Mouse (Mus musculus): Measurements from ENCODE around the gene Mapk10. TPM values are rescaled to one million over a fixed set of nuclear protein-coding genes. Genes with fewer than 3 reads are reported as not detected.

Mapk10 gene
- polyA plus RNA-seq, 1 experiment from 2014 or later, result 1.8 TPM

DNA sequence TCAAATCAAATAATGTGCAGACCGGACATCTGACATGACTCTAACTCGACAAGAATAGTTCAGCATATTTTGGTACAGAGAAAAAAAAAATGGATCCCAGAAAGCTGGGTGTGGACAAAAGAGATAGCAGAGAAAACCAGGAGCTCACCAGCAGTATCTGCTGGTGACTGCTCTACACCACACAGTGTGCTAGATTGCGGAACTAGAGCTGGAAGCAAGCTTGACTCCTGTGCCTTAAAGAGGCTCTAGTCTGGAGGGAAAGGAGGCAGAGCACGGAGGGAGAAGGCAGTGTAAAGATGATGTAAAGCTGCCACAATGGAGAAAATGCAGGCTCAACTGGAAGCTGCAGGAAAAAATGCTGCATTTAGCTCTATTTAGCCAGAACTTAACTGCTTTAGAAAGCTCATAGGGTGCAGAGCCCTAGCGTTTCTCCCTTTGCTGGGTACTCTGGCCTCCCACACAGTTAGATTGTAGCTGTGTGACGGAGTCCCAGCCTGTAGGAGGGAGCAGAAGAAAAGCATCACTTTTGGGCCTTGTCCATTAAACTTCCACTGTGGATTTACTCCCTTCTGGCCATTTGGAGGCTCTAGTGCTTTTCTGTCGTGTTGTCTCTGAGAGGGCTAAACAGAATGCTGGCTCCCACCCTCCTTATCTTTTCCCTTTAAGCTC, 188.5 kb downstream of the Mapk10 start:
- no peak for ATAC-seq (replicated peaks; ENCODE audit: low FRiP score)
- Histone ChIP-seq H3K9ac (no peak overlapping the region), H3K27ac (no peak overlapping the region), H3K4me2 (no peak overlapping the region), H3K4me1 (no peaks in the 10 kb centered on the region), H3K9me3 (replicated peaks) (no peaks in the 10 kb centered on the region), H3K27me3 (no peaks in the 10 kb centered on the region), H3K4me3 (replicated peaks) (no peak overlapping the region), H3K36me3 (no peaks in the 10 kb centered on the region)
- 52% methylated on average over 7 of the region's 7 CpGs for WGBS

DNA sequence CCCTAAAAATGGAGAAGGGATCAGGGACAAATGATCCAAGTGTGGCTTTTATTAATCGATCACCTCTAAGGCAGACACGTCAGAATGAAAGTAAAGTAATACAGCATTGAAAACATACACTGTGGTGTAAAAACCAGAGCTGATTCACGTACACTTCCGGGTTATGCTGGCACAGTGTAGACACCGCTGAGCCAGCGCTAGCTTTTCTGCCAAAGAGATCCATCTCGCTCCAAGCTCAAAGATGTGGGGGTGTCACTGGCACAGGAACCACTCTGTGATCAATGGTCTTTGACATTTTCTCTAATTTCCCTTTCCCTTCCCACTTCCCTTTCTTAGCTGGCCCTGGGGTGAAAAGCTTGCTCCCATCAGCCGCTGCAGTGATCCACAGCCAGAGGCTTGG, 189.7 kb downstream of the Mapk10 start:
- Histone ChIP-seq H3K9ac (no peak overlapping the region), H3K9me3 (replicated peaks) (no peaks in the 10 kb centered on the region), H3K36me3 (no peaks in the 10 kb centered on the region), H3K4me3 (replicated peaks) (no peak overlapping the region), H3K27me3 (no peaks in the 10 kb centered on the region), H3K27ac (no peak overlapping the region), H3K4me1 (no peaks in the 10 kb centered on the region), H3K4me2 (no peak overlapping the region)
- no peak for ATAC-seq (replicated peaks; ENCODE audit: low FRiP score)
- WGBS, result 70% methylated on average over 8 of the region's 8 CpGs

DNA sequence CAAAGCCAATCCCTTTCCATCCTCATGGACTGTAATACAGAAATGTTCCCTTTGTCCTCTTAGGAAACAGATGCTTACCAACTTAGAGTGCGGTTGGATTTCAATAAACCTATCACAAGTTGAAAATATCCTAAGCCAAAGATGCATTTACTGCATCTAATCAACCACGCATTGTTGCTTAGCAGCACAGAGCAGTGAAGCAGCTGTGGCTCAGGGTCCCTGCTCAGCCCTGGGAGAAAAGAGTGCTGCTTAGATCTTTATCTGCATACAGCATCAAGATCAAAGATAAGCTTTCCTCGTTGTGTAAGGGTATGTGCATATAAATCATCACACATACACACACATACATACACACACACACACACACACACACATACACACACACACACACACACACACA, 190.2 kb downstream of the Mapk10 start:
- Histone ChIP-seq H3K4me2 (no peak overlapping the region), H3K9ac (no peak overlapping the region), H3K27me3 (no peaks in the 10 kb centered on the region), H3K27ac (no peak overlapping the region), H3K4me3 (replicated peaks) (no peak overlapping the region), H3K9me3 (replicated peaks) (no peaks in the 10 kb centered on the region), H3K36me3 (no peaks in the 10 kb centered on the region), H3K4me1 (no peaks in the 10 kb centered on the region)
- 48% methylated on average over 3 of the region's 3 CpGs for WGBS
- no peak for ATAC-seq (replicated peaks; ENCODE audit: low FRiP score)

DNA sequence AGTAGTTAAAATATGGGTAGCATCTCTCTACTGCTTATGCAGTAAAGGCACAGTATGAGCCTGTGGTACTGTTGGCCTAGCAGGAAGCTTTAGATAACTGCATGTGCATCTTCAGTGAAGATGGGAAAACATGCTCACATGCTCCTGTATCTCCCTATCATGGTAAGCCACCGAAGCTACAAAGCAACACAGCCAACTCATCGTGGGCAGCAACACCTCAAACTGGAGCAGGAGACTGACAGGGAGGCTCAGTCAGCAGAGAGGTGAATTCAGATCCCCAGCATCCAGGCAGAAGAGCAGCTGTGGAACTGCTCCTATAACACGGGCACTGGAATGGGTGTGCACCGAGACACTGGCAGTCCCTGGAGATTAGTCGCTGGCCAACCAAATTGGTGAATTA, 191.0 kb downstream of the Mapk10 start:
- Histone ChIP-seq H3K4me2 (no peak overlapping the region), H3K27me3 (no peaks in the 10 kb centered on the region), H3K9me3 (replicated peaks) (no peaks in the 10 kb centered on the region), H3K4me1 (no peaks in the 10 kb centered on the region), H3K9ac (no peak overlapping the region), H3K27ac (no peak overlapping the region), H3K4me3 (replicated peaks) (no peak overlapping the region), H3K36me3 (no peaks in the 10 kb centered on the region)
- no peak for ATAC-seq (replicated peaks; ENCODE audit: low FRiP score)
- WGBS, result 86% methylated on average over 5 of the region's 5 CpGs

DNA sequence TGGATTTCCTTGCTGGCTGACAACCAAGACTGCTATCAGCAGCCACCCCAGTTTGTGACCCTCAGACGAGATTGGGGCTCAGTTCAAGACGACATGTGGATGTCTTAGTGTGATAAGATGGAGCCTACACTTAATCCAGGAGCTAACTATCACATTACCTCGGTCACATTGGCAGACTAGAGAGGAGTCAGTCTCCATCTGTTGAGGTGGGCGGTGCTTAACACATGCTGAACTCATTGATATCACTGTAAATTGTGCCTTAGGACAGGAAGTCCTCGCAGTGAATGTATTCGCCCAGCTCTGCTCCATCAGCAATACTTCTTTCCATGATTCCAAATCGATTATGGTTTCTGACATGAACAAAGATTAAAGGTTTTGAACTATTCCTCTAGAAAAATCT, 193.5 kb downstream of the Mapk10 start:
- H3K27me3 ChIP-seq, result no peaks in the 10 kb centered on the region
- H3K4me3 ChIP-seq (replicated peaks), result no peak overlapping the region
- H3K36me3 ChIP-seq, result no peaks in the 10 kb centered on the region
- H3K27ac ChIP-seq, result no peak overlapping the region
- 76% methylated on average over 7 of the region's 7 CpGs for WGBS
- ATAC-seq (replicated peaks; ENCODE audit: low FRiP score), result no peak
- no peak overlapping the region for H3K4me2 ChIP-seq
- H3K9ac ChIP-seq, result no peak overlapping the region
- no peaks in the 10 kb centered on the region for H3K4me1 ChIP-seq
- H3K9me3 ChIP-seq (replicated peaks), result no peaks in the 10 kb centered on the region

DNA sequence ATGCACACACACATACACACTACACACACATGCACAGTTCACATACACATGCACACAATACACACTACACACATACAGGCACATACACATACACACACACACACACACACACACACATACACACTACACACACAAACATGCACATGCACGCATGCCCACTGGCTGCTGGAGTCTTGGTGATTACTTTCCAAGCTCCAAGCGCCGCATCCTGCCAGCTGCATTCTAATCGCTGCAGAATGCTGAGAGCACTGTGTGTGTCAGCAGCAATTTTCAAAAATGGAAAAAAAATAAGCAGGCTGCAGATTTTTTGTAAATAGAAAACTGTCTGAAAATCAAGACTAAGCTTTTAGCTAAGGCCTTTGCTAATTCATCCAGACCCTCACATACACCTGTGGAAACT, 196.8 kb downstream of the Mapk10 start:
- WGBS, result 95% methylated on average over 4 of the region's 4 CpGs
- no peak for ATAC-seq (replicated peaks; ENCODE audit: low FRiP score)
- Histone ChIP-seq H3K36me3 (no peaks in the 10 kb centered on the region), H3K27me3 (no peaks in the 10 kb centered on the region), H3K9me3 (replicated peaks) (no peaks in the 10 kb centered on the region), H3K4me1 (no peaks in the 10 kb centered on the region), H3K27ac (no peak overlapping the region), H3K4me3 (replicated peaks) (no peak overlapping the region), H3K9ac (no peak overlapping the region), H3K4me2 (no peak overlapping the region)

DNA sequence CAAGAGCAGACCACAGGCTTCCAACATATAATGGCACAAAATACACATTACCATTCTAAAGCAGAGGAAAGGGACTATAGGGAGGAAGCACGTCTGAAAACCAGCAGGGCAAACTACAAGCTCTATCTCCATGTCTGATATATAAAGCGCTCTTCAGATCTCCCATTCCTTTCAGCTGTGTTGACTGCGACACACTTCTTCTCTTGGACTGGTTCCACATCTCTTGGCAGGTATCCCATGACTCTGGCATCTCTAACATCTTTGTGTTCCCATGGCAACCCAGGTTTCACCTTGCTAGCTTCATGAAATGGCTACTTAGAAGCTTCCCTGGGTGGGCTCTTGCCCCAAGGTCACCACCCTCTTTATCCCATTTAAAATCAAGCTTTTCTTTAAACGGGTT, 202.2 kb downstream of the Mapk10 start:
- Histone ChIP-seq H3K9ac (no peak overlapping the region), H3K4me1 (no peaks in the 10 kb centered on the region), H3K4me3 (replicated peaks) (no peak overlapping the region), H3K36me3 (no peaks in the 10 kb centered on the region), H3K27ac (no peak overlapping the region), H3K4me2 (no peak overlapping the region), H3K9me3 (replicated peaks) (no peaks in the 10 kb centered on the region), H3K27me3 (no peaks in the 10 kb centered on the region)
- ATAC-seq (replicated peaks; ENCODE audit: low FRiP score), result no peak
- 88% methylated on average over 4 of the region's 4 CpGs for WGBS

DNA sequence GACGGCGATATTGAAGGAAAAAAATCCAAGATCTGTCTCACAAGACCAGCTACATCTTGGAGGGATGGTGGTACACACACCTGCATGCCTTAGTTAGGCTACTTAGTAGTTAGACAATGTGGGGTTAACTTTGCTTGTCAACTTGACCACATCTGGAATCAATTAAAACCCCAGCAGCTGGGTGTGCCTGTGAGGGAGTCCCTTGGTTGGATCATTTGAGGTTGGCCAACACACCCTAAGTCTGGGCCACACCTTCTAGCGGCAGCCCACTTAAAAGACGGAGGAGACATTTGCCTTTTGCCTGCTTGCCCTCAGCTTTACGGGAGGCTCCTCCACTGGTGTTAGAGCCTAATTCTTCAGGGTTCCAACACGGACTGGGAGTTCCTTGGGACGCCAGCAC, 209.0 kb downstream of the Mapk10 start:
- Histone ChIP-seq H3K4me1 (no peaks in the 10 kb centered on the region), H3K4me3 (replicated peaks) (no peak overlapping the region), H3K36me3 (no peaks in the 10 kb centered on the region), H3K27me3 (no peaks in the 10 kb centered on the region), H3K27ac (no peak overlapping the region), H3K9me3 (replicated peaks) (no peaks in the 10 kb centered on the region), H3K4me2 (no peak overlapping the region), H3K9ac (no peak overlapping the region)
- no peak for ATAC-seq (replicated peaks; ENCODE audit: low FRiP score)
- WGBS, result 57% methylated on average over 7 of the region's 7 CpGs

DNA sequence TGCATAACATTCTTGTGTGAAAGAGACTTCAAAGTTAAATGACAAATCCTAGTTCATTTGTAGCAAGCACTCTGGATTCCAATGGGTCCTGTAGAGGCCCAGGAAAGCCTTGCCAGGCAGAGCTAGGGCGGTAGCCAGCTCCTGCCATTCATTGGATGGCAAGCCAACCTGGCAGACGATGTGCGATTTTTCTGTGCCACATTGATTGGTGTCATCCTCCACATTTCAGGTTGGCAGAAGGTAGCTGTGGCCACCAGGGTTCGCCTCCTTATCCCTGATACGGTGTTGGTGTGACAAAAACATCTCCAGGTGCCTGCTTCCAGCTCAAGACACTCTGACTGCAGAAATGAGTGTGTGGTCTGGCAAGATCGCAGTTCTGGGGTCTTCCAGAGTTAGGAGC, 210.6 kb downstream of the Mapk10 start:
- Histone ChIP-seq H3K4me1 (no peaks in the 10 kb centered on the region), H3K4me2 (no peak overlapping the region), H3K4me3 (replicated peaks) (no peak overlapping the region), H3K27me3 (no peaks in the 10 kb centered on the region), H3K27ac (no peak overlapping the region), H3K36me3 (no peaks in the 10 kb centered on the region), H3K9ac (no peak overlapping the region), H3K9me3 (replicated peaks) (no peaks in the 10 kb centered on the region)
- 94% methylated on average over 6 of the region's 6 CpGs for WGBS
- no peak for ATAC-seq (replicated peaks; ENCODE audit: low FRiP score)

DNA sequence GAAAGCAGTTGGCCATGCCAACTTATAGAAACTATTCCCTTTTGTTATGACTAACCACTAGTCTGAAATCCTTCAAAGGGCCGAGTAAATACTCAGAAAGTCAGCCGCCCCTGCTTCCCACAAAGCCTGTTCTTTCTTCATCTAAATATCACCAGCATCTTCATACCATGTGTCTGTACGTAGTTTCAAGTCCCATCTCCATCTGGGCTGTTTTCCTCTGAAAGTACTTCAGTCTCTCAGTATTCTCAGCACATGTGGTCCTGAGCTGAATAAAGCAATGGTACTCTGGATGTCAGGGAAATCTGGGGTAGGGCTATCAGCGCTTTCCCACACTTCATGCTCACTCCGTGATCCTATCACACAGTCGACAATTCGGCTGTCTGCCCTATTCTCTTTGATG, 212.6 kb downstream of the Mapk10 start:
- H3K27me3 ChIP-seq, result no peaks in the 10 kb centered on the region
- H3K9me3 ChIP-seq (replicated peaks), result no peaks in the 10 kb centered on the region
- no peak for ATAC-seq (replicated peaks; ENCODE audit: low FRiP score)
- H3K9ac ChIP-seq, result no peak overlapping the region
- H3K4me3 ChIP-seq (replicated peaks), result no peak overlapping the region
- no peaks in the 10 kb centered on the region for H3K4me1 ChIP-seq
- no peak overlapping the region for H3K4me2 ChIP-seq
- no peaks in the 10 kb centered on the region for H3K36me3 ChIP-seq
- H3K27ac ChIP-seq, result no peak overlapping the region
- 88% methylated on average over 7 of the region's 7 CpGs for WGBS

DNA sequence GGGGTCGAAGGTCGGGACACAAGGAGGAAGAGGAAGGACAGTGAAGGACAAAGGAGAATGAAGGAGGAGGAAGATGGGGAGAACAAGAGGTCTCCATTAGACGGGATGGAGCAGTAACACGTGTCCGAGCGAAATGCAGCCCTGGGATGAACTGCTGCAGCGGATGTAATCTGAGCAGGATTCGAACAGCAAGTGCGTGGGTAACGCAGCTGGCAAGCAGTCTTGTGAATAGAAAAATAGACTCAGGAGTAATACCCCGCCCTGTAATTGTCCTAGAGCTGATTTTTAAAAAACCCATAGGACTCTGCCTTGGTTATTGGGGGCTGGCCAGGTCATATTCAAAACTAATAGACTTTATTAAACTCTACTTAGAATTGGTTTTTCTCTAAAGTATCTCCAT, 213.2 kb downstream of the Mapk10 start:
- 86% methylated on average over 11 of the region's 11 CpGs for WGBS
- H3K4me2 ChIP-seq, result no peak overlapping the region
- no peaks in the 10 kb centered on the region for H3K9me3 ChIP-seq (replicated peaks)

DNA sequence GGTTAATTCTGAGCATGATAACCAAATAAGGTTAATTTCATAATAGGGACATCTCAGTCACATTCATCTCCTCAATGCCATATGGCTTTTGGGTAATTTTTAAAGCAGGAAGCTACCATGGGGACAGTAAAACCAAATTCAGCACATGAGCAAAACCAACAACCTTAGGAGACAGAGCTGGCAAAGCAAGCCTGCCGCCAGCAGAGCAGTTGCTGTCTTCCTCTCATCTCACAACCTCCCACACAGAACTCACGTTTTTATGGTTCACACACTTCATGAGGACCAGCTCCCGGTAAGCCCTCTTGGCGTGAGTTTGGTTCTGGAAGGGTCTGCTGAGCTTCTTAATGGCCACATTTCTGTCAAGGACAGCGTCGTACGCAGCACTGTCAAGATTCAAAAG, 214.8 kb downstream of the Mapk10 start:
- no peak overlapping the region for H3K27ac ChIP-seq
- no peak overlapping the region for H3K4me2 ChIP-seq
- ATAC-seq (replicated peaks; ENCODE audit: low FRiP score), result no peak
- H3K27me3 ChIP-seq, result no peaks in the 10 kb centered on the region
- WGBS, result 78% methylated on average over 7 of the region's 7 CpGs
- no peaks in the 10 kb centered on the region for H3K4me1 ChIP-seq
- H3K36me3 ChIP-seq, result no peaks in the 10 kb centered on the region
- H3K4me3 ChIP-seq (replicated peaks), result no peak overlapping the region
- H3K9ac ChIP-seq, result no peak overlapping the region
- H3K9me3 ChIP-seq (replicated peaks), result no peaks in the 10 kb centered on the region

More for the DNA sequence above, 213.2 kb downstream of the Mapk10 start:
- no peak overlapping the region for H3K27ac ChIP-seq
- no peaks in the 10 kb centered on the region for H3K4me1 ChIP-seq
- H3K36me3 ChIP-seq, result no peaks in the 10 kb centered on the region
- no peaks in the 10 kb centered on the region for H3K27me3 ChIP-seq
- ATAC-seq (replicated peaks; ENCODE audit: low FRiP score), result no peak
- no peak overlapping the region for H3K9ac ChIP-seq
- no peak overlapping the region for H3K4me3 ChIP-seq (replicated peaks)

DNA sequence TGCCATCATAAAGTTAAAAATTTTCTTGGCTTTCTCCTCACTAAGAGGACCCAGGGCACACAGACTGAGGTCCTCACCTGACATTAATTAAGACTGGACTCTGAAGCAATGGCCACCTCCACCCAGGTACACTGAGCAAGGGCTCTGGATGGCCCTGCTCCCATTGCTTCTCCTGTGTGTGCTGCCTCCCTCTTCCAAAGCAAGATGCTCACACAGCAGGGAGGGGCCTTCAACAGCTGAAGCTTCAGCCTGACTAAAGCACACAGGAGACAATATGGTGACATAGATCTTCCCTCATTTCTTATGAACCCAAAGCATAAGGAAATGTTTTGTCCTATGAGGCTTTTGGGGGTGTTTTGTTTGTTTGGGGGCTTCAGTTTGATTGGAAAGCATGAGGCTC, 215.2 kb downstream of the Mapk10 start:
- H3K4me2 ChIP-seq, result no peak overlapping the region
- no peaks in the 10 kb centered on the region for H3K27me3 ChIP-seq
- no peak overlapping the region for H3K4me3 ChIP-seq (replicated peaks)
- no peak overlapping the region for H3K27ac ChIP-seq
- H3K9ac ChIP-seq, result no peak overlapping the region
- no peaks in the 10 kb centered on the region for H3K9me3 ChIP-seq (replicated peaks)
- no peak for ATAC-seq (replicated peaks; ENCODE audit: low FRiP score)
- H3K4me1 ChIP-seq, result no peaks in the 10 kb centered on the region
- H3K36me3 ChIP-seq, result no peaks in the 10 kb centered on the region

Measured in kidney, embryonic 15.5 days (tissue).